Mouse (Mus musculus): ENCODE measurements around the gene Bcl7c. TPM values are rescaled to one million over a fixed set of nuclear protein-coding genes. Genes with fewer than 3 reads are reported as not detected.
A peak's percentile ranks its signal among the peaks of the same experiment; 100 is the strongest.
"Not testable (repeated sequence)": the region's sequence is repeated elsewhere in the genome, so short reads cannot be mapped to it uniquely, and the experiment has no call there.

Gene Bcl7c
- total RNA-seq, 2 experiments from 2014 or later: 34.6 to 35.8 TPM

GRCm38 (mm10) chr7:127656946-127657345, 51.8 kb downstream of the Bcl7c start:
- DNase-seq: peak; percentile 48 to 61
- intact Hi-C loops (cut with DNase I): no loop called here

DNA sequence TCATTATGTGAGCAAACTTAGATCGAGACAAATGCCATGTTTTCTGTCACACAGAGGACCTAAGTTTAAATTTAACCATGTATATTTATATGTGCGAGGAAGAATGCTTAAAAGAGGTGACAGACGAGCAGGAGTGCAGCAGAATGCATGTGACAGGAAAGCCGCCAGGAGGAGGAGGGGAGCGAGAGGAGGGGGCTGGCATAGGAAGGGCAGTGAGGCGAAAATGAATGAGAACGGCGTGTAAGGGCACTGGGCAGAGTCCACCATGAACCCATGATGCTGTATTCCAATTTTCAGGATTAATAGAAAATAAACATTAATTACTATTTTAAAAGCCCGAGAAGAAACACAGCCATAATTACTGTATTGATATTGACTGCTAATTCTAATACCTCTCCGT, 54.4 kb downstream of the Bcl7c start:
- no peak for DNase-seq
- intact Hi-C loops (cut with DNase I): no loop called here

DNA sequence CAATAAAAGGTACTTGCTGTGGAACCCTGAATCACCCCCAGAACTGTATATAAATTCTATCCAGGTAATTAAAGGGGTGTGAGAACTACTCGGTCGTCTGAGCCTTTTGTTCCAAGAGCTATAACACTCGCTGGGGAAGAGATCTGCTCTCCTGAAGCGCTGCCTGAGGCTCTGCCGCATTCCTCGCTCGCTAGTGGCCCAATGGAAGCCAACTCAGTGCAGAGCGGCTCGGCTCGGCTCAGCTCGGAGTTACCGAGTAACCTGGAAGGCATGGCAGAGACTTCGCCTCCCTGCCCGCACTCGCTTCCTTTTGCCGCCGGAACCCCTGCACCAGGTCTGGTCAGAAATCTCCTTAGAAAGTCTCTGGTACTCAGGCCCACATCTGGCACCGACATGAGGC, 56.7 kb downstream of the Bcl7c start:
- intact Hi-C loops (cut with DNase I): no loop called here
- no peak for DNase-seq

GRCm38 (mm10) chr7:127651624-127652023, 57.1 kb downstream of the Bcl7c start:
- intact Hi-C loops (cut with DNase I): no loop called here
- DNase-seq: no peak

GRCm38 (mm10) chr7:127649206-127649605, 59.5 kb downstream of the Bcl7c start:
- DNase-seq: no peak
- intact Hi-C loops (cut with DNase I): no loop called here

DNA sequence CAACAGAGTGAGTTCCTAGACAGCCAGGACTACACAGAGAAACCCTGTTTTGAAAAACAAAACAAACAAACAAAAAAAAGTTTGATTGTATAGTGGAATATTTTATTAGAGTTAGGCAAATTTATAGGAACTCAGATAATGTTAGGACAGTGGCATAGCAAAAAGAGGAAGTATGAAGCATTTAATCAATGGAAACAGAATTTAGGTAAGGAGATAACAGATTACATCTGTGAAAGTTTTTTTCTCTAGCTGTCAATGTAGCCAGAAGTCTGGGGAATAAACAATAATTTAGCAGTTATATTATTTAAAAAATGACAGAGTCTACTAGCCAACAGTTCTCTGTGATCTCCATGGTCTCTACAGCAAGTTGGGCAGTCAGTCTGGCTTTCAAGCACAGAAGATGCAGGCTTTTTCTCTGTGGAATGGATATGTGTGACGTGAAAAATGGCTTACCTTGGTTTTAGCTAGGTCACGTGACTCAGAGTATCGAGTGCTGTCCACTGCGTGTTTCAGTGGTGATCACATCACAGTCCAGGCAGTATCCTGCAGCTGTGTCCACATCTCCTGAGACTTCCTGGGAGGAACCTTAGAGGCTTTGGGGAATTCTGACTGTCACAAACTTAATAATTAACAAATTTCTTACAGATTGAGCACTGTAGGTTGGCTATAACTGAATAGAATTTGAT, 60.1 kb downstream of the Bcl7c start:
- intact Hi-C loops (cut with DNase I): no loop called here
- DNase-seq: no peak

GRCm38 (mm10) chr7:127647576-127647975, 61.2 kb downstream of the Bcl7c start:
- intact Hi-C loops (cut with DNase I); DNase-seq: not testable (repeated sequence)

GRCm38 (mm10) chr7:127646363-127646762, 62.4 kb downstream of the Bcl7c start:
- no peak for DNase-seq
- intact Hi-C loops (cut with DNase I): no loop called here

- DNase-seq: no peak
- intact Hi-C loops (cut with DNase I): no loop called here
These were observed 66.5 kb downstream of the Bcl7c start for GRCm38 (mm10) chr7:127642254-127642653.

- intact Hi-C loops (cut with DNase I): no loop called here
These were observed 67.5 kb downstream of the Bcl7c start for GRCm38 (mm10) chr7:127641260-127641659.

GRCm38 (mm10) chr7:127636963-127637362, 71.8 kb downstream of the Bcl7c start:
- intact Hi-C loops (cut with DNase I): no loop called here
- peak; percentile 78 to 80 for DNase-seq

More at GRCm38 (mm10) chr7:127641260-127641659, 67.5 kb downstream of the Bcl7c start:
- DNase-seq: no peak

GRCm38 (mm10) chr7:127631416-127631815, 77.3 kb downstream of the Bcl7c start:
- intact Hi-C loops (cut with DNase I): no loop called here
- DNase-seq: no peak

GRCm38 (mm10) chr7:127628646-127629045, 80.1 kb downstream of the Bcl7c start:
- intact Hi-C loops (cut with DNase I): no loop called here

GRCm38 (mm10) chr7:127626471-127626870, 82.3 kb downstream of the Bcl7c start:
- intact Hi-C loops (cut with DNase I): no loop called here
- no peak for DNase-seq

More at GRCm38 (mm10) chr7:127628646-127629045, 80.1 kb downstream of the Bcl7c start:
- DNase-seq: no peak

GRCm38 (mm10) chr7:127626039-127626438, 82.7 kb downstream of the Bcl7c start:
- DNase-seq: no peak
- intact Hi-C loops (cut with DNase I): no loop called here

DNA sequence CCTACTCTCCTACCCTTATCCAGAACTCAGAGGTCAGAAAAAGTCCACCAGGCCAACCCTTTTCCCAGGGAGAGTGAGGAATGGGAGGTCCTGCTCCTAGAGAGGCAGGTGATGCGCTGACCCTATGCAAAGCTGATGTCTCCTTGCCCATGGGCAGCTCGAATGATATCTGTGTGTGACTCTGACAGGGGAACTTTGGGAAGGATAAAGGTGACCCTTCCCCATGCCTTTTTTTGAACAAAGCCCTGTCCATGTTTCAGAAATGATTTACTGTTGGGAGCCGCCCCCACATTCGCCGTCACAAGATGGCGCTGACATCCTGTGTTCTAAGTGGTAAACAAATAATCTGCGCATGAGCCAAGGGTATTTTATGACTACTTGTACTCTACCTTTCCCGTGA, 90.3 kb downstream of the Bcl7c start:
- intact Hi-C loops (cut with DNase I); DNase-seq: not testable (repeated sequence)

GRCm38 (mm10) chr7:127617962-127618361, 90.8 kb downstream of the Bcl7c start:
- intact Hi-C loops (cut with DNase I): no loop called here
- DNase-seq: no peak

DNA sequence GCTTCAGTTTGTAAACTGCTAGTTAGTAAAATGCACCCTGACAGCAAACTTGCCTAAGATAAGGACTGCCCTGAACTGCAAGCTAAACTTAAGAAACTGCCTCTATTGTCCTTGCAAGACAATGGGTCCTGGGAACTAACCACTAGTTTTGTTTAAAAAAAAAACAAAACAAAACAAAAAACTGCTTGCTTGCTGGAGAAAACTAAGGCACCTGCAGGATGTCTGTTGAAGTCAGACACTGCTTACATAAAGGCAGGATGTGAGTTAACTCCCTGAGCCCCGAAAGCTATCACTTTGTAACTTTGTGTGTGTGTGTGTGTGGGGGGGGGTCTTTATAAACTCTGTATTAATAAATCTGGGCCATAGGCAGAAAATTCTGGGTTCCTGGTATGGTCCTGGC, 91.9 kb downstream of the Bcl7c start:
- intact Hi-C loops (cut with DNase I): no loop called here
- no peak for DNase-seq

GRCm38 (mm10) chr7:127616336-127616735, 92.4 kb downstream of the Bcl7c start:
- no peak for DNase-seq
- intact Hi-C loops (cut with DNase I): no loop called here

GRCm38 (mm10) chr7:127614891-127615843, 93.6 kb downstream of the Bcl7c start, which contains the start of gene Zfp629:
TSS of gene Zfp629 (minus strand) at chr7:127615797.
- intact Hi-C loops (cut with DNase I): no loop called here
- peak; percentile 67 to 84 for DNase-seq

- intact Hi-C loops (cut with DNase I): no loop called here
- DNase-seq: peak; percentile 55 to 66
These were observed 94.2 kb downstream of the Bcl7c start for GRCm38 (mm10) chr7:127614511-127614890.

DNA sequence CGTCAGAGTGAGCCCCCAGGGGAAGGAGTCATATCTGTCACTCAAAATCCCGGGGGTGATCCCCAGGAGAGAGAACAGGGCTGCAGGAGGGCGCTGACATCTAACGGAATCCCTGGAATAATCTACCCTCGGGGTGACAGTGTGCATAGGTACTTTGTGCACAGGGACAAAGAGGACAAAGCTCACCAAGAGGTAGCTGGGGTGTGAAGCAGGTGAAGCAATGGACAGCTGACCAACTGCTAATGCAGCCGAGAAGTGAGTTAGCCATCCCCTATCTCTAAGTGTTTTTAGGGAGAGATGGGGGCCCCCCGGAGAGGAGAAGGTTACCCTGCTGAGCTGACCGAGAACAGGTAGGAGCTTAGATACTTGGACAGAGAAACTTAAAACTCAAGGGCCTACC, 94.6 kb downstream of the Bcl7c start:
- DNase-seq: no peak

More for the DNA sequence above, 94.6 kb downstream of the Bcl7c start:
- intact Hi-C loops (cut with DNase I): no loop called here

All from heart, postnatal 36 days (tissue).